Mouse (Mus musculus) embryonic fibroblast, embryonic 13.5 days (primary cell): Measurements from ENCODE around the gene Abo.

Experiments used
- CTCF ChIP-seq: IDR thresholded peaks from 2 replicates; pipeline ENCODE4 v1.5.1; 2011; ENCODE audit warnings: mild to moderate bottlenecking, control low read depth, low read length, moderate library complexity, borderline replicate concordance; ENCODE audit not compliant: insufficient read depth
- POLR2A ChIP-seq: IDR thresholded peaks from 2 replicates; pipeline ENCODE4 v1.6.1; 2011; ENCODE audit warnings: low read depth, mild to moderate bottlenecking, control low read depth, low read length, moderate library complexity

GRCm38 (mm10) chr2:26895898-26896297 is 31.1 kb upstream of the Abo start:
- TF ChIP-seq CTCF (no peak), POLR2A (no peak)
